Mouse (Mus musculus) neural tube, embryonic 14.5 days (tissue): ENCODE measurements around the gene Thap12. TPM values are rescaled to one million over a fixed set of nuclear protein-coding genes. Genes with fewer than 3 reads are reported as not detected.

ENCODE experiments used
- ATAC-seq: fragments of 200-750 bp; cut with Nextera tagmentation; 2 replicates; pipeline ENCODE4 v1.8.0; 2017; ENCODE audit warnings: low read depth, mild to moderate bottlenecking, moderate TSS enrichment, moderate library complexity
- H3K27ac ChIP-seq: fragments of 300-500 bp; sonication (generic); 2 replicates; pipeline ENCODE4 v1.5.1; 2014; ENCODE audit warnings: low read depth, mild to moderate bottlenecking, control low read depth, low read length, moderate library complexity, mixed read lengths
- H3K27me3 ChIP-seq: fragments of 300-500 bp; sonication (generic); 2 replicates; pipeline ENCODE4 v1.6.1; 2014; ENCODE audit warnings: low read length; ENCODE audit not compliant: control insufficient read depth, insufficient read depth
- H3K36me3 ChIP-seq: fragments of 300-500 bp; sonication (generic); 2 replicates; pipeline ENCODE4 v1.6.1; 2014; ENCODE audit warnings: low read length, mixed read lengths; ENCODE audit not compliant: control insufficient read depth, insufficient read depth
- H3K4me1 ChIP-seq: fragments of 300-500 bp; sonication (generic); 2 replicates; pipeline ENCODE4 v1.6.1; 2014; ENCODE audit warnings: low read length; ENCODE audit not compliant: control insufficient read depth, insufficient read depth
- H3K4me2 ChIP-seq: fragments of 300-500 bp; sonication (generic); 2 replicates; pipeline ENCODE4 v1.6.1; 2014; ENCODE audit warnings: mild to moderate bottlenecking, low read depth, low read length, control low read depth
- H3K4me3 ChIP-seq: fragments of 300-500 bp; sonication (generic); 2 replicates; pipeline ENCODE4 v1.5.1; 2014; ENCODE audit warnings: low read depth, low read length, control low read depth, mixed read lengths
- H3K9ac ChIP-seq: fragments of 300-500 bp; sonication (generic); replicated peaks from 2 replicates; pipeline ENCODE4 v1.6.1; 2014; ENCODE audit warnings: low read depth, mild to moderate bottlenecking, control low read depth, low read length, mixed read lengths
- H3K9me3 ChIP-seq: fragments of 300-500 bp; sonication (generic); 2 replicates; pipeline ENCODE4 v1.6.1; 2016; ENCODE audit warnings: low read length; ENCODE audit not compliant: control insufficient read depth
- WGBS: fragments of 180-500 bp; shearing (Covaris S2); extraction: QIAGEN DNeasy Blood & Tissue Kit; methylation state at CpG from one replicate; pipeline ENCODE4 v1.1.7; 2014; 5-methylcytosine and 5-hydroxymethylcytosine counted together
- polyA plus RNA-seq: library from polyadenylated mRNA; unstranded; fragments of >200 nt; fragmentation: Nextera tagmentation; extraction: Ambion mirVana; gene quantifications from 2 replicates; pipeline ENCODE4 v1.2.1, GENCODE M21; 2014

The Thap12 gene
- polyA plus RNA-seq, 1 experiment from 2014 or later = 54.5 TPM

GRCm38 (mm10) chr7:98692761-98693546 is 9.9 kb upstream of the Thap12 start:
- H3K4me3 ChIP-seq = no peak overlapping the region
- 39% methylated on average over 24 of the region's 24 CpGs for WGBS
- H3K9me3 ChIP-seq = no peaks in the 10 kb centered on the region
- no peaks in the 10 kb centered on the region for H3K4me1 ChIP-seq
- no peaks in the 10 kb centered on the region for H3K27me3 ChIP-seq
- H3K9ac ChIP-seq = no peak overlapping the region
- no peaks in the 10 kb centered on the region for H3K36me3 ChIP-seq
- no peak for ATAC-seq
- H3K27ac ChIP-seq = no peak overlapping the region
- no peak overlapping the region for H3K4me2 ChIP-seq

- Histone ChIP-seq H3K4me2 (no peak overlapping the region), H3K27me3 (no peaks in the 10 kb centered on the region), H3K9me3 (no peaks in the 10 kb centered on the region), H3K4me1 (no peaks in the 10 kb centered on the region), H3K9ac (no peak overlapping the region), H3K36me3 (no peaks in the 10 kb centered on the region), H3K4me3 (no peak overlapping the region), H3K27ac (no peak overlapping the region)
- 77% methylated on average over 5 of the region's 5 CpGs for WGBS
- ATAC-seq = no peak
Observed at GRCm38 (mm10) chr7:98694046-98694445, 8.9 kb upstream of the Thap12 start.

- Histone ChIP-seq H3K4me2 (no peak overlapping the region), H3K9me3 (no peaks in the 10 kb centered on the region), H3K9ac (no peak overlapping the region), H3K27me3 (no peaks in the 10 kb centered on the region), H3K27ac (no peak overlapping the region), H3K4me3 (no peak overlapping the region), H3K4me1 (peaks cover 8% of the 10 kb centered on the region), H3K36me3 (no peaks in the 10 kb centered on the region)
- 12% methylated on average over 2 of the region's 2 CpGs for WGBS
- no peak for ATAC-seq
Observed at GRCm38 (mm10) chr7:98697496-98697895, 5.4 kb upstream of the Thap12 start.

- WGBS = 70% methylated on average over 5 of the region's 5 CpGs
- H3K27me3 ChIP-seq = no peaks in the 10 kb centered on the region
- no peak for ATAC-seq
- H3K9me3 ChIP-seq = no peaks in the 10 kb centered on the region
- H3K4me3 ChIP-seq = no peak overlapping the region
- peaks cover 8% of the 10 kb centered on the region for H3K4me1 ChIP-seq
- H3K36me3 ChIP-seq = no peaks in the 10 kb centered on the region
- H3K27ac ChIP-seq = no peak overlapping the region
- no peak overlapping the region for H3K9ac ChIP-seq
- H3K4me2 ChIP-seq = no peak overlapping the region
Observed at GRCm38 (mm10) chr7:98698041-98698440, 4.9 kb upstream of the Thap12 start.

GRCm38 (mm10) chr7:98698590-98698989 is 4.3 kb upstream of the Thap12 start:
- ATAC-seq = no peak
- Histone ChIP-seq H3K4me2 (no peak overlapping the region), H3K27me3 (no peaks in the 10 kb centered on the region), H3K4me3 (no peak overlapping the region), H3K9me3 (no peaks in the 10 kb centered on the region), H3K4me1 (peaks cover 8% of the 10 kb centered on the region), H3K9ac (no peak overlapping the region), H3K27ac (no peak overlapping the region), H3K36me3 (no peaks in the 10 kb centered on the region)
- WGBS = 98% methylated on average over 4 of the region's 4 CpGs

- no peak for ATAC-seq
- no peaks in the 10 kb centered on the region for H3K36me3 ChIP-seq
- H3K4me3 ChIP-seq = peak overlapping the region; percentile 98
- H3K27ac ChIP-seq = no peak overlapping the region
- H3K9me3 ChIP-seq = no peaks in the 10 kb centered on the region
- peak overlapping the region; percentile 61; the same call in 1 of the 2 replicates for H3K9ac ChIP-seq
- peak overlapping the region; percentile 71 for H3K4me2 ChIP-seq
- WGBS = 61% methylated on average over 7 of the region's 7 CpGs
- peaks cover 15% of the 10 kb centered on the region for H3K4me1 ChIP-seq
- no peaks in the 10 kb centered on the region for H3K27me3 ChIP-seq
Observed at GRCm38 (mm10) chr7:98701771-98702170, 1.1 kb upstream of the Thap12 start.

- Histone ChIP-seq H3K4me2 (peak overlapping the region; percentile 60), H3K9me3 (no peaks in the 10 kb centered on the region), H3K4me3 (peak overlapping the region; percentile 98), H3K27me3 (no peaks in the 10 kb centered on the region), H3K9ac (peak overlapping the region; percentile 89), H3K4me1 (peaks cover 15% of the 10 kb centered on the region), H3K36me3 (no peaks in the 10 kb centered on the region), H3K27ac (peak overlapping the region; percentile 77)
- ATAC-seq = no peak
- 1% methylated on average over 33 of the region's 38 CpGs for WGBS
Observed at GRCm38 (mm10) chr7:98703365-98703881, 520 bp downstream of the Thap12 start.

GRCm38 (mm10) chr7:98704276-98704675 is 1.4 kb downstream of the Thap12 start:
- ATAC-seq = no peak
- Histone ChIP-seq H3K4me3 (peak overlapping the region; percentile 98; the same call in 1 of the 2 replicates), H3K9ac (no peak overlapping the region), H3K27me3 (no peaks in the 10 kb centered on the region), H3K36me3 (no peaks in the 10 kb centered on the region), H3K4me2 (peak overlapping the region; percentile 60), H3K27ac (no peak overlapping the region), H3K4me1 (peaks cover 15% of the 10 kb centered on the region), H3K9me3 (no peaks in the 10 kb centered on the region)
- 72% methylated on average over 5 of the region's 5 CpGs for WGBS

- 93% methylated on average over 3 of the region's 3 CpGs for WGBS
- Histone ChIP-seq H3K9me3 (no peaks in the 10 kb centered on the region), H3K9ac (no peak overlapping the region), H3K27ac (no peak overlapping the region), H3K27me3 (no peaks in the 10 kb centered on the region), H3K4me1 (no peaks in the 10 kb centered on the region), H3K4me2 (no peak overlapping the region), H3K36me3 (peaks cover 46% of the 10 kb centered on the region), H3K4me3 (no peak overlapping the region)
- no peak for ATAC-seq
Observed at GRCm38 (mm10) chr7:98713661-98714060, 10.8 kb downstream of the Thap12 start.
